Mouse (Mus musculus) brain, adult 10 weeks (tissue): ENCODE data around the gene Gsta4. TPM values are rescaled to one million over a fixed set of nuclear protein-coding genes. Genes with fewer than 3 reads are reported as not detected.

ENCODE experiments used
- polyA plus RNA-seq: library from polyadenylated mRNA; stranded (reverse); fragments of 350-450 nt; fragmentation: Illumina TruSeq; extraction: RNeasy Lipid Tissue Mini Kit (QIAGEN cat#74804); gene quantifications from one replicate; pipeline ENCODE4 v1.2.3, GENCODE M21; 2015; ENCODE audit warnings: low read depth, low replicate concordance

The Gsta4 gene
- polyA plus RNA-seq, result 97.6 TPM

DNA sequence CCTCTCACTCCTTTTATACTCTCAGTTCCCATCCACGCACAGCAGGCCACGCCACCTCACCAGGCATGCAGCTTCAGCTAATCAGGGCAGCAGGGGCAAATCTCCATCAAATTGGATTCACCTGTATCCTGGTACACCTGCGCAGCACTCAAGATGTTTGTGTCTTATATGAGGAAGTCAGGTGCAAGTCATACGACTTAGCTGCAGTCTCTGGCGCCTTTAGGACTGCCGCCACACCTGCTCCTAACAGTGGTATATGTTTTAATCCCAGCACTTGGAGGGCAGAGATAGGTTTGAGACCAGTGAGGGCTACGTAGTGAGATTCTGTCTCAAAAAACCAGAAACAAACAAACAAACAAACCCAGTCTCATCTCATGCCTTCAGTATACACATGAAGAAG lies at the start of gene Gsta4:
Gene Gsta4, plus strand, starts transcription at position 301 of the 400 bp plus-strand sequence.

DNA sequence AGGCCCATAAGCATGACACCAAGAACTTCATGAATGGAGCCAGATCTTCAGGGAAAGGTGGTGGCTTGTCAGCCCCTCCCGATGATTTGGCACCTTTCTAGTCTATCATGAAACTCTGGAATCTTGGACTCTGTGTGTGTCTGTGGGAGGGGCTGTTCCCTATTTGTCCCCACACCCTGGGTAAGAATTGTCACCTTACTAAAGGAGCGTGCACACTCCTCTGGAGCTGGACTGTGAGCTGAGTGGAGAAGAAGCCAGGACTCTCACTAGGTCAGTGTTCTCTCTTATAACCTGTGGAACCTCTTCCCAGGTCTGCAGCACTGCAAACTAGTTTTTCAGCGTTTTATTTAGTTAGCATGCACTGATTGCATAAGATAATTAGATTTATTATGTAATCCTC lies 47.9 kb downstream of the Gsta4 start, which contains the start of gene Gsta1:
Gene Gsta1, plus strand, starts transcription at position 196 of the 400 bp plus-strand sequence.

DNA sequence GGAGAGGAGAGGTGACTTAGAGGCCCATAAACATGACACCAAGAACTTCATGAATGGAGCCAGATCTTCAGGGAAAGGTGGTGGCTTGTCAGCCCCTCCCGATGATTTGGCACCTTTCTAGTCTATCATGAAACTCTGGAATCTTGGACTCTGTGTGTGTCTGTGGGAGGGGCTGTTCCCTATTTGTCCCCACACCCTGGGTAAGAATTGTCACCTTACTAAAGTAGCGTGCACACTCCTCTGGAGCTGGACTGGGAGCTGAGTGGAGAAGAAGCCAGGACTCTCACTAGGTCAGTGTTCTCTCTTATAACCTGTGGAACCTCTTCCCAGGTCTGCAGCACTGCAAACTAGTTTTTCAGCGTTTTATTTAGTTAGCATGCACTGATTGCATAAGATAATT lies 74.3 kb downstream of the Gsta4 start, which contains the start of gene Gm3776:
Gene Gm3776, plus strand, starts transcription at position 216 of the 400 bp plus-strand sequence.

Other genes with a start within 250 kb of the Gsta4 start
- gene Gcm1, start 130.8 kb upstream of the Gsta4 start, polyA plus RNA-seq, result not detected
- 167 TPM for gene Fbxo9, start 73.7 kb upstream of the Gsta4 start, polyA plus RNA-seq
- 15.1 TPM for gene Ick, start 73.6 kb upstream of the Gsta4 start, polyA plus RNA-seq
- gene Gsta1, start 47.9 kb downstream of the Gsta4 start, polyA plus RNA-seq, result not detected
- not detected for gene Gm3776, start 74.4 kb downstream of the Gsta4 start, polyA plus RNA-seq
- gene Gm10639, start 107.1 kb downstream of the Gsta4 start, polyA plus RNA-seq, result not detected
- not detected for gene Omt2a, start 132.0 kb downstream of the Gsta4 start, polyA plus RNA-seq
- gene Omt2b, start 144.8 kb downstream of the Gsta4 start, polyA plus RNA-seq, result not detected
- 0.58 TPM for gene Gsta2, start 173.0 kb downstream of the Gsta4 start, polyA plus RNA-seq
- gene Dppa5a, start 185.4 kb downstream of the Gsta4 start, polyA plus RNA-seq, result not detected
- gene Ooep, start 196.0 kb downstream of the Gsta4 start, polyA plus RNA-seq, result not detected
- gene Ddx43, start 213.0 kb downstream of the Gsta4 start, polyA plus RNA-seq, result 0.33 TPM